Mouse (Mus musculus) c-Kit-positive CD71-positive TER-119-positive erythroid progenitor cells, embryonic 14.5 days (primary cell): ENCODE results near the gene Spata31d1a.

ENCODE experiments used
- DNase-seq: peaks from one replicate; pipeline ENCODE4 v3.0.0-alpha.2; 2013; ENCODE audit warnings: low spot score

Gene Spata31d1a

GRCm38 (mm10) chr13:59667763-59668162, 42.4 kb downstream of the Spata31d1a start:
- no peak for DNase-seq

GRCm38 (mm10) chr13:59663939-59664712, 46.0 kb downstream of the Spata31d1a start:
- no peak for DNase-seq

GRCm38 (mm10) chr13:59661966-59662365, 48.2 kb downstream of the Spata31d1a start:
- DNase-seq, result no peak

GRCm38 (mm10) chr13:59661387-59661786, 48.7 kb downstream of the Spata31d1a start:
- DNase-seq, result no peak

GRCm38 (mm10) chr13:59660371-59660770, 49.8 kb downstream of the Spata31d1a start:
- DNase-seq, result no peak

GRCm38 (mm10) chr13:59657781-59658180, 52.3 kb downstream of the Spata31d1a start:
- DNase-seq, result no peak

GRCm38 (mm10) chr13:59656975-59657388, 53.1 kb downstream of the Spata31d1a start:
- DNase-seq, result no peak

GRCm38 (mm10) chr13:59656316-59656832, 53.8 kb downstream of the Spata31d1a start:
- DNase-seq, result no peak

- DNase-seq, result no peak
Measured at GRCm38 (mm10) chr13:59655718-59656315, 54.3 kb downstream of the Spata31d1a start.

GRCm38 (mm10) chr13:59654465-59654864, 55.7 kb downstream of the Spata31d1a start:
- DNase-seq, result no peak

GRCm38 (mm10) chr13:59653136-59653535, 57.0 kb downstream of the Spata31d1a start:
- DNase-seq, result no peak

GRCm38 (mm10) chr13:59652651-59653050, 57.5 kb downstream of the Spata31d1a start:
- DNase-seq, result no peak
